Mouse (Mus musculus) spleen, adult 12 weeks (tissue): ENCODE data around the gene Gosr1.
"Not testable (repeated sequence)": the region's sequence is repeated elsewhere in the genome, so short reads cannot be mapped to it uniquely, and the experiment has no call there.

Experiments used
- DNase-seq: peaks from one replicate; pipeline ENCODE4 v3.0.0; 2022; ENCODE audit warnings: low spot score

Gene Gosr1

DNA sequence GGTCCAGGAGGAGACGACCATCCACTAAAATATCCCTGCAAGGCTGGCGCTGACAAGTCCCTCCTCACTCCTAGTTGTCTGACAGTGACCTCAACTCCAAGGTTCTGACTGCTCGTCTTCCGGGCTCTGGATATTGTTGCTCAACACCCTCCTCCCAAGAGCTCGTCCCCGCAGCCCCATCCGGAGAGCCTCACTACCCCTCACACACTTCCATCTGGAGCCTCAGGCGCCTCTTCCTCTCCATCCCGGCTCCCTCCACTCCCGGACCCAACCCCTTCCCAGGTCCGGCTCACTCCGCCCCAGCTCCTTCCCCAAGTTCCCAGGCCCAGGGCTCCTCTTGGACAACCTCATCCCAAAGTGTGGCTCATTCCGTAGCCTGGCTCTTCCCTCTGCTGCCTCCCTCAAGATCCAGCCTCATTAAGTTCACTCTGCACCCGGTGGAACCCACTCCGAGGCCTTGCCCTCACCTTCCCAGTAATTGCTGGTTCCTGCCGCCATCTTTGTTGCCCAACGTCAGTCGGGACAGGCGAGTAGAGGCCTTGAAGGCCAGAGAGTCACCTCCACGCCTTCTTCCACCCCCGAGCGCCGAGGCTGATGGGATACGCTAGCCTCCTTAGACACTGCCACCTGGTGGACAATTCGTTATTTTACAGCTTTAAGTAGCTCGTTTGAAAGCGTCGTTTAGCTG, at the start of gene Gosr1:
Gene Gosr1 (minus strand): TSS at position 527 of the 688 bp plus-strand sequence.
- DNase-seq = peak; percentile 81

DNA sequence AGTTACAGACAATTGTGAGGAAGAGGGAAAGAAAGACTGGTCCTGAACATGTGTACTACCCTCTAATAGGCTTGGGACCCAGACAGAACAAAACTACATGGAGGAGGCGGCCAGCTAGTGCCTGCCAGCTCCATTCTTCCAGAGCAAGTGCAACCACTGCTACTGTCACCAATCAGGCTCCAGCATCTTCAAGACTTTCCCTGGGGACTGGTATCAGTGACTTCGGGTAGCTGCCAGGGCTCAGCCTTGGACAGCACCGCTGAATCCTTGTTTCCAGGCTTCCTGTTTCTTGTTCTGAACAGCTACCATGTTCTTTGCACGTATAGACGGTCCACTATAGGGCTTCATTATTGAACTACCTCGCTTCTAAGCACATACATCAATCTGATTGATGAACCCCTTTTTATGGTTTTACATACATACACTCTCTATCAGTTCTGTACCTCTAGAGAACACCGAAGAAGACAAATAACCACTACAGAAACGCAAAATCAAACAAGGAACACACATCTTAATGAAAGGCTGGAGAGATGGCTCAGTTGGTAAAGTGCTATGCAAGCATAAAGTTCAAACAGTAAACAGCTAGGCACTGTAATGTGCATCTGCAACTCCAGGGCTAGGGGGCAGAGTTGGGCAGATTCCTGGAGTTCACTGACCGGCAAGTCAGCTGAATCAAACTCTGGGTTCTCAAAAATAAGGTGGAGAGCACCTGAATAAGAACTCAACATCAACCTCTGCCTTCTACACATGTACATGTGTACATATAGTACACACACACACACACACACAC, 47.5 kb upstream of the Gosr1 start:
- DNase-seq = no peak

DNA sequence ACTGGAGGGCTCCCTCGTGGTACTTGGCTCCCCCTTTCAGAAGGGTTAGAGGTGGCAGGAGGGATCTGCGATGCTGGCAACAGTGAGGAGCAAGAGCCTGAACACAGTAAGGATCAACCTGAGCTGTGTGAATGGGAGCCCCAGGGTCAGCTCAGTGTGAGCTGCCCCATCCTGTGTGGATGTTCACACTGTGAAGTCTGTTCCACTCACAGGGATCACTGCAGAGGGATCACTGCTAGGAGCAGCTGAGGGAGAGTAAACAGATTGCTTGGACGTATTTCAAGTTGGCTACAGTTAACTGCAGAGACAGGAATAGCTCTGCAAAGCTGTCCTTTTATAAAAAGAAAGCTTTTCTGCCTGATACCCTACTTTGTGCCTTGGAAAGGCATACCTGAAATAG, 46.1 kb upstream of the Gosr1 start:
- DNase-seq = no peak

DNA sequence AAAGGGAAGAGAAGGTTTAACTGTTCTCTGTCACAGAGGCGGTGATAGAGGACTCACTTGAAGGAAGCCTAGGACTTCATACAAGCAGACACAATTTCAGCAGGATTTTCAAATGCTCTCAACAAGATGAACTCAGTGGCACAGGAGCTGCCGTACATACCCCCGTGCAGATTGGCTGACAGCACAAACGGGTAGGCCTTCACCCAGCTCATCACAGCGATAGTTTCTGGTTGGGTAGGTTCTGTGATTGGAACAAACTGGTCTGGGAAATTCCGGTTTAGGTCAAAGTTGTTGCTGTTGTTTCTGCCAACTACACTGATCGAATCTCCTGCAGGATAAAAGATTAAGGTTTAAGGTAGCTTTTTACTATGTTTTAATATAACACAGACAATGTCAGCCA, 45.2 kb upstream of the Gosr1 start:
- DNase-seq = no peak

DNA sequence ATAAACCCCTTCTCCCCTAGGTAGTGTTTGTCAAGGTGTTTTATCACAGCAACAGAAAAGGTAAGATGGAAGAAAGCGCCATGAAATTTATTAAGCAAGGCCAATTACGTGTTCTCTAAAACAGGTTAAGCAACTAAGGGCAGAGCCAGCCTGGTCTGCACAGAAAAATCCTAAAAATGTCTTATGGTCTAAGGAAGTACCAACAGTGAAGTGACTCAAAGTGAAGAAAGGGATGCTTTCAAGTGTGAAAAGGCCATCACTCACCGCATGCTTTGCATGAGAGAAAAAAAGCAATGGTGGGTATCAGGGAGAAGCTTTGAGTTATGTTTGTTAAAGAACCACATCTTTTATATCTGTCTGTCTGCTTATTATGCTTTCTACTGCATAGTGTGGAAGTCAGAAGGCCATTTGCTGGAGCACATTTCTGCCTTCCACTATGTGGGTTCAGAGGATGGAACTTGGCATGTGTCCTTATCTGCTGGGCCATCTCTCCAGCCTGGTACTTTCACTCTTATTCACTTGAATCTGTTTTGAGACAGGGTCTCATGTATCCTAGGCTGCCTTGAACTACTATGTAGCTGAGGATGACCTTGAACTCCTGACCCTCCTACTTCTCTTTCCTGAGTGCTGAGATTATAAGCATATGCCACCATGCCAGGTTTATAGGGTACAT, 43.8 kb upstream of the Gosr1 start:
- DNase-seq = no peak

DNA sequence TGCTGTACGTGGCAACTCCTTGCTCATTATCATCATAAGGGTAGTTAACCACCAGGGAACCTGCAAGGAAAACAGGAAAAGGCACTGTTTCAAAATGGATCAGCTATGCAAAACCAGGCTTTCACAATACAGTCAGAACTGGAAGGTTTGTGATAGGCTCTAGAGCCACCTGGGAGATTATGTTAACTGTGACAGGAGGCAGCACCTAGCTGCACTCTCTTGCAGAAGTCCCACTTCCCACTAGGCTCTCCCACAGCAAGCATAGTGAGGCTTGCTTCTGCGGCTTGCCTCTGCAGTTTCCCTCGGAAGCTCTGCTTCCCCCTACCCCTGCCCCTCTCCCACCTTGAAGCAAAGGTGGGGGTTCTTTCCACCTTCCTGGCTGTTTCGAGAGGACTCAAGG, 42.6 kb upstream of the Gosr1 start:
- no peak for DNase-seq

DNA sequence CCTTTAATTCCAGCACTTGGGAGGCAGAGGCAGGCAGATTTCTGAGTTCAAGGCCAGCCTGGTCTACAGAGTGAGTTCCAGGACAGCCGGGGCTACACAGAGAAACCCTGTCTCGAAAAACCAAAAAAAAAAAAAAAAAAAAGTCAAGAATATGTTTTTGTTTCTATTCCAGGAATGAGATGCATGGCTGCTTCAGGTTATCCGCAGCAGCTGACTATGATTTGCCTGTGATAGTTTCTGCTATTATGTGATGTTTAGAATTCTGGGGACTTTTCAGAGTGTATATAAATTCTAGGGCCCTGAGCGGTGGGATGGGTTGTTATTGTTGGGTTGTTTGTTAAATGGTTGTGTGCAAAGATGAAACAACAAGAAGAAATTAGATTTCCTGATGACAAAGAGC, 41.7 kb upstream of the Gosr1 start:
- DNase-seq = not testable (repeated sequence)

DNA sequence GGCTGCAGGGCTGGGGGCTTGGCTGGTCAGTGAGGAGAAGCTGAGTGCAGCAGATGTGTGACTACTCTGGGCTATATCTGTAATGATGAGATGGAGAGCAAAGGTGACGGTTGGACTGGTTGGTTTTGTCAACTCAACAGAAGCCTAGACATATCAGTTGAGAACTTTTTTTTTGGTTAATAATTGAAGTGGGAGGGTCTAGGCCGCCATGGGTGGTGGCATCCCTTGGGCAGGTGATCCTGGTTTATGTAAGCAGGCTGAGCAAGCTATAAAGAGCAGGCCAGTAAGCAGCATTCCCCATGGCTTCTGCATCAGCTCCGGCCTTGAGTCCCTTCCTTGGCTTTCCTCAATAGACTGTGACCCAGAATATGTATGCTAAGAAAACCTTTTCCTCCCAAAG, 39.9 kb upstream of the Gosr1 start:
- no peak for DNase-seq

DNA sequence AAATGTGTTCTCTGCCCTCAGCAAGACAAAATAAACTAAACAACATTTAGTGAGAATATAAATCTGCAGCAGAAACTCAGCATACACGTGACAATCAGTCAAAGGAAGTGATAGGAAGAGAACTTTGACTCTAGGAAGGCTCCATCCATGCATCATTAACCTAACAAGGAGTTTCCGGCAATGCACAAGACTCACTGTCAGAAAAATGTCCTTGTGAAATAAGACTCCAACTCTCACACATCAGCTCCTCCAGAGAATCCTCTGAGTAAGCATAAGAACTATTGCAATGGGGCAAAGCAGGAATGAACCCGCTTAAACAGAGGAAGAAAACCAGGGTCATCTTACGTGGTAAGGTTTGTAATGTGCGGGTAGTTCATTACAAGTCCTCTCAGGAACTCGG, 33.9 kb upstream of the Gosr1 start:
- no peak for DNase-seq

DNA sequence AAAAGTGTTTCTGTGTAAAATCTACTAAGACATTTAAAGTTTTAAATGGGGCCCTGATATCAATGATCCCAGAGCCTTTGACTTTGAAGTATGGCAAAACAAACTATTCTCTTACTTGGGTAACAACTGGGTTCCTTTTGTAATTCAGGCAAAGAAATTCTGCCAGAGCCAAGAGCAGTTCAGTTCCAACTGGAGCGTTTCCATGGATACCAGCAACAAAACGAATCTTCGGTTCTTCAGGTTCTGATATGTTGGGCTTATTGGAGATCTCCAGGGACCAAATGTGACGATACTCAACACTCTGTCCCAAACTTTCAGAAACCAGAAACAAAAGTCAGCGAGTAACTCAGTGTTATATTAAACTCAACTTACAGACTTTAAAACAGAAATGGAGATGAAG, 31.9 kb upstream of the Gosr1 start:
- DNase-seq = no peak

DNA sequence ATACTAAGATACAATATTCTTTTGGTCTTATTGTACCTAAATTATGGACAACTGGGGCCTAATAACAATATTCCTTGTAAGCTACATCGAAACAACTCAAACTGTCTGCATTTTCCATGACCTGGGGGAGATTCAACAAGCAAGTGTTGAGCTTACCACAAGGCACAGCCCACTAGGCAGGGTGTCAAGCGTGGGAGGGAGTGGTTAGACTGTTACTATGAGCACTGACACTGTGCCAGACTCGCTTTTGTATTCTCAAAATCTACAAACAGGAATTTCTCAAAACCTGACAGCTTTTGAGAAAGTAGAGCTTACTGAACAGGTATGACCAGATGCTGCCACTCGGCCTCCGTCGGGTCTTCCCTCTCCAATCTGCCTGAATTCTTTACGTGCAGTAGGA, 28.0 kb upstream of the Gosr1 start:
- DNase-seq = no peak

DNA sequence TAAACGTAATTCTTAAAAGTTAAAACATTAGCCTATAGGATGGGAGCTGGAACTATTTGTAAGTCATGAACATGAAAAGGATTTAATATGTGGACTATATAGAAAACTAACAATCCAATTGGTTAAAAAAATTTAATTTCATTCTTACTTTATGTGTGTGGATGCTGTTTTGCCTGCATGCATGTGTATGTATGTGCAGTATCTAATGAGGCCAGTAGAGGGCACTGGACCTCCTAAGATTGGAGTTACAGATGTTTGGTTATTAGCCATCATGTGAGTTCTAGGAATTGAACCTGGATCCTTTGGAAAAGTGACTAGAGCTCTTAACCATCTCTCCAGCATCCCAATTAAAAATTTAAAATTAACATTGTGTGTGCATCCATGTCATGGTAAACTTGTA, 25.9 kb upstream of the Gosr1 start:
- no peak for DNase-seq

DNA sequence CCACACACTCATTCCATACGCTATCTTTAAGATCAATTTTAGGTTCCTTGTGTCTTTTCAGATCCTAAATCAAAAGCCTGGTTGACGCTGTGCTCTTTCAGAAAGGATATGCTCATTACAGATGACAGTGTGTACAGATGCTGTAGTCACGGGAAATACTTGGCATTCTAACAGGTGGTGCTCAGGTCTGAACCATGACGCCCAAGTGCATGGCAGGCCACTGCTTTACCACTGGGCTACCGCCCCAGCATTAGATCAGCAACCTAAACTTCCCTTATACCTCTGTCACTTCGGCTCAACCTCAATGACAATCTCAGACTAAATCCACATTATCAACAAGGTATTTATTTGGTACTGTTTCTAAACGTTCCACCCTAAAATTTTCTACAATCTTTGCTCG, 12.2 kb upstream of the Gosr1 start:
- no peak for DNase-seq

DNA sequence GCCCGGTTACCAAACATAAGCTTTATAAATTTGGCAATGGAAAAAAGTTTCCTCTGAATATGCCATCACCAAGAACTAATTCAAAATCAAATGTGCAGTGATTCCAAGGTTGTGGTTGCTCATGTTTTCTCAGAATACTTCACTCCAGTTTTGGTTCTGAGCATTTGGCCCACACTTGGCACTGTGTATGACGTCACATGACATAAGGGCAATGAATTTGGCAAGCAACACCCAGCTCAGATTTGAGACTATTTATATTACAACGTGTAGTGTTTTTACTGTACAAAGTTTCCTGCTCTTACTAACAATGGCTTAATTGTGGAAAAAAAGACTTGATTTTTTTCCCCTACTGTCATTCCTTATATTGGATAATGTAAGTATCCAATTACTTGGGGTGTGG, 10.4 kb upstream of the Gosr1 start:
- DNase-seq = no peak

DNA sequence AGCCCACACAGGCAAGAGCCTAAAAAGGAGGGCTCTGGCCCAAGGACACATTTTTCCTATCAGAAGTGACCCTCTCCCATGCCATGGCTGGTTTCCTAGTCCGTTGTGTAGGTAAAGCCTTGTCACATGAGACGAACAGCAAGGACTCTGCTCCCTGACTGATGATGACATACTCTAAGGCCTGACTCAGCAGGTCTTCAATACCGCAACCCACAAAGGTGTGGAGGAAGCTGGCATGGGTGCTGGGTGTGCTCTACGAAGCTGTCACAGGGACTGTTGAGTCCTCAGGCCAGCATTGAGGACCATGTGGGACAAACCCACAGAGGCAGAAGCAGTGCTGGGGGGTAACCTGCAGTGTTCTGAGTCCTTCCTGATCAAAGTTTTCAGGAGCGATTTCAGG, 7.2 kb upstream of the Gosr1 start:
- no peak for DNase-seq

DNA sequence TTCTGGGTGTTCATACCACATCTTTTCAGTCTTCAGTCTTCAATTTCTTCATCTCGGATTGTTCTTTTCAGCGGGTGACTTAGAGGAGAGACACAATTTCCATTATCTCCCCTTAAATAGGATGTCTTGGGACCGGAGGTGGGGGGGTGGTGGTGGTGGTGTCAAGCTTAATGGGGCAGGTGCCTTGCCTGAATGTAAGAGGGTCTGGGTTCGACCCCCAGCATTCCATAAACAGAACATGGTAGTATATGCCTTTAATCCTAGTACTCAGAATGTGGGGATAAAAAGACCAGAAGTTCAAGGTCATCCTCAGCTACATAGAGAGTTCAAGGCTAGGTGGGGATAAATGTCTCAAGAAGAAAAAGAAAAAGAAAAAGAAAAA, 353 bp upstream of the Gosr1 start:
- no peak for DNase-seq

DNA sequence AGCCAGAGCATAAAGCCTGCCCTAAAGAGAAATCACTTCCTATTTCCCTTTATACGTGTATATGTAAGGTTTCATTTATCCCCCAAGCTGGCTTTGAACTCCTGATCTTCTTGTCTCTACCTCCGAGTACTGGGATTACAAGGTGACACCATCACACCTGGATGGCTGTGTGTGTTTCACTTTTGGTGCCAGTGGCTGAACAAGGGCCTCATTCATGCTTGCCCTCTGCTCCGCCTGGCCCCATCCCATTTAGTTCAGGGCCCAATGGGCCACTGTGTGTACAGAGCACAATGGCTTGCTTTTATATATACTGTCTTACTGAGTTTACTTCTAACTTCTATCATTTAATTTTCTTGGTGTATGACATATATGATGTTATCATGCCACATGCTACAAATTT, 11.1 kb downstream of the Gosr1 start:
- no peak for DNase-seq

DNA sequence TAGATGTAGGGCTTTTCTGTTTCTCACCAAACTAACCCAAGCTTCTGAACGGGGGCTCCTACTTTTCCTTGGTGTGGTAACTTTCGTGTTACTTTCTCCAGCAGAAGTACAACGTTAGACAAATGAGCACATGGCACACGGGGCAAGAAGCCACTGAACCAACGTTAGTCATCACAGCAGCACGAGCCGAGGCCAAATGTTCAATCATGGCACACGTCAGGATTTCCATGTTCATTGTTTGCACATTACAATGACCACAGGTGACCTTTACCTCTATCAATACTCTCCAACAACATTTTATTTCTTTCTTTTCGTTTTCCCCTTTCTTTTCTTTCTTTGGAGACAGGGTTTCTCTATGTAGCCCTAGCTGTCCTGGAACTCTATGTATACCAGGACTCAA, 14.6 kb downstream of the Gosr1 start:
- DNase-seq = no peak

DNA sequence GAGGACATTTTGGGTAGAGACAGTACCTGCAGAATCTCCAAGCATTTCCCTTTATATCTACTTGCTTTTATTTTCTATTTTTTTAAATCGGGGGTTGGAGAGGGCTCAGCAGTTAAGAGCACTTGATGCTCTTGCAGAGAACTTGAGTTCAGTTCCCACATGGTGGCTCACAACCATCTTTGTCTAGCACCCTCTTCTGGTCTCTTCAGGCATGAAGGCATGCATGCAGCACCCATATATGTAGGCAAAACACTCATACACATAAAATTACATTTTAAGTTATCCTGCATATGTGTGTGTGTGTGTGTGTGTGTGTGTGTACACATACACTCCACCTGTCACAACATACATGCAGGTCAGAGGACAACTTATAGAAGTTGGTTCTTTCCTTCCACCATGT, 17.5 kb downstream of the Gosr1 start:
- no peak for DNase-seq

DNA sequence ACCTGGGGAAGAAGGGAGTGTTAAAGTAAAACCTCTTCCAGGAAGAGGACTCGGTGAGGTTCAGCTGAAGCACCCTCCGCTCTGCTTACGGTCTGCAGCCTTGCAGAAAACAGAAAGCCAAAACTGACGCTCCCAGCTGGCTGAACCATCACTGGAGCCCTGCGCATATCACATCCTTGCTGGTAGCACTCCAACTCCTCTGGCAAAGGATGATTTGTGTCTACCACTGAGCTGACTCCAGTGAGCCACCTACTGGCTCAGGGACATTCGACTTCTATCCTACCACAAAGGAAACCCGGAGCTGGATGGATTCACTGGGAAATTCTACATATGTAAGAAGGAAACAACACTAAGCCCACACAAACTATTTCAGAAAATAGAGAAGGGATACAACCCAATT, 18.8 kb downstream of the Gosr1 start:
- no peak for DNase-seq

DNA sequence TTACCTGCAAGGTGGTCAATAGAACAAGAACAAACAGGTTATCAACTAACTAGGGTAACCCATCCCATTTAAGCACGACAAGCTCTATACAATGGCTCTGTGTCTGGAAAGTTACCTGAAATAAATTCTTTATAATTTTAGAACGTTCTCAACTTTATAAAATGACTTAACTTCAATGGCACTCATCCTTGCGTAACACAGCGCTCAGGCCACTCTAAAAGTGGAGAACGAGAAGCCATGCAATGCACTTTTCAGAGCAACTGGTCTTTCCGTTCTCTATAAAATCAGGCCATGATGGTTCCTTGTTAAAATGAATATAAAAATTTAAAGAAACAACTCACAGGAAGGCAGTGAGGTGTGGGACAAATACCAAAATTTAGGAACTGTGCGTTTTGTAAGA, 20.9 kb downstream of the Gosr1 start:
- no peak for DNase-seq

DNA sequence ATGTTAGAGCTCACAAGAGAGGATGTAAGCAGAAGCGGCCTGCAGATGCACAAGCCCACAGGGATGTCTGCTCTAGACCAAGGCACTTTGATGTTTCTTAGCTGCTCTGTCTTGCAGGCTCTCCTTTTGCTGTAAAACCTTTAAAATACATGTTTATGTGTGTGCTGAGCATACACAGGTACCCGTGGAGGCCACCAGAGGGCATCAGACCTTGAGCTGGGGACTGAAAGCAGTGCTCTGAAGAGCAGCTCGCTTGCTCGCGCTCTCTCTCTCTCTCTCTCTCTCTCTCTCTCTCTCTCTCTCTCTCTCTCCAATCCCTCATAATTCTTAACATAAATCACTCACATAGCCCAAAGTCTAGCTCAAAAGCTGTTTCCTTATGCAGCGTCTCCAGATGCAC, 24.3 kb downstream of the Gosr1 start:
- no peak for DNase-seq

DNA sequence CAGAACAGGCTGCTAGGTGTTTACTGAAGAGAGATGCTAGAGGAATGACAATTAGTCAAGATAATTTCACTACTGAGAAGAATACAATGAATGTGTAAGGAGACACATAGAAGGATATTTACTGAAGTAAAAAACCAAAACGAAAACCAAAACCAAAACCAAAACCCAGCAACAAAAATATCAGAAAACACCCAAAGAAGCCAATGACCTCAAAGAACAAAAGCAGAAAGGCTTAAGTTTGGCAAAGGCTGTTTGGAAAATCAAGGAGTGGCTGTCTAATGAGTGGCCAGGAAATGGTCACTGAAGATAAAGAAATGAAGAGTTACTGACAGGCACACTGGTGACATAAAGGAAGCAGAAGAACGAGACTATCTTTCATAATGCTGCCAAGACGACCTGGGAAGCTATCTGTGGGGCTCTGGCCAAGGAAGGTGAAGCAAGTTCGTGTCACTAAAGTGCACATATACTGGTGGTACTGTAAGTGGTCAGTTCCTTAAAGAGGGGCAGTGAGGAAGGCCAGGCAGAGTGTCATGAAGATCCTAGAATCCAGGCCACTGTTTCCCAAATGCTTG, 27.5 kb downstream of the Gosr1 start:
- no peak for DNase-seq
